Mouse (Mus musculus) intestine, embryonic 15.5 days (tissue): Measurements from ENCODE around the gene Rabif. TPM values are rescaled to one million over a fixed set of nuclear protein-coding genes. Genes with fewer than 3 reads are reported as not detected.

Experiments
- polyA plus RNA-seq: library from polyadenylated mRNA; unstranded; fragments of >200 nt; fragmentation: Nextera tagmentation; extraction: Ambion mirVana; gene quantifications from 2 replicates; pipeline ENCODE4 v1.2.1, GENCODE M21; 2015

The Rabif gene
- polyA plus RNA-seq, 1 experiment from 2014 or later = 38.7 TPM

Other genes starting within 250 kb of the Rabif start
- gene Myog, start 204.7 kb upstream of the Rabif start, polyA plus RNA-seq = 0.54 and 1.1 TPM in 2 replicates
- gene Ppfia4, start 161.7 kb upstream of the Rabif start, polyA plus RNA-seq = 3.9 and 4.4 TPM in 2 replicates
- gene Tmem183a, start 132.7 kb upstream of the Rabif start, polyA plus RNA-seq = 87.1 and 88.9 TPM in 2 replicates
- not detected in 2 replicates for gene 4933406M09Rik, start 108.7 kb upstream of the Rabif start, polyA plus RNA-seq
- 35.8 and 37.9 TPM in 2 replicates for gene Cyb5r1, start 89.1 kb upstream of the Rabif start, polyA plus RNA-seq
- gene Adipor1, start 79.3 kb upstream of the Rabif start, polyA plus RNA-seq = 77.8 and 80.5 TPM in 2 replicates
- 21.7 and 22.2 TPM in 2 replicates for gene Klhl12, start 39.1 kb upstream of the Rabif start, polyA plus RNA-seq
- not detected in 2 replicates for gene Mgat4e, start 55.0 kb downstream of the Rabif start, polyA plus RNA-seq
- 35.0 and 38.7 TPM in 2 replicates for gene Kdm5b, start 65.5 kb downstream of the Rabif start, polyA plus RNA-seq
- gene Syt2, start 152.0 kb downstream of the Rabif start, polyA plus RNA-seq = 0.87 and 2.0 TPM in 2 replicates